Mouse (Mus musculus) naive thymus-derived CD4-positive, alpha-beta T cell, adult 5 months (primary cell): ENCODE data around the gene Copz2. TPM values are rescaled to one million over a fixed set of nuclear protein-coding genes. Genes with fewer than 3 reads are reported as not detected.

Experiments
- polyA plus RNA-seq: library from polyadenylated mRNA; unstranded; fragments of 100-300 nt; shearing (Covaris generic); gene quantifications from one replicate; pipeline ENCODE4 v1.2.1, GENCODE M21; 2017

Copz2 gene
- polyA plus RNA-seq: not detected

DNA sequence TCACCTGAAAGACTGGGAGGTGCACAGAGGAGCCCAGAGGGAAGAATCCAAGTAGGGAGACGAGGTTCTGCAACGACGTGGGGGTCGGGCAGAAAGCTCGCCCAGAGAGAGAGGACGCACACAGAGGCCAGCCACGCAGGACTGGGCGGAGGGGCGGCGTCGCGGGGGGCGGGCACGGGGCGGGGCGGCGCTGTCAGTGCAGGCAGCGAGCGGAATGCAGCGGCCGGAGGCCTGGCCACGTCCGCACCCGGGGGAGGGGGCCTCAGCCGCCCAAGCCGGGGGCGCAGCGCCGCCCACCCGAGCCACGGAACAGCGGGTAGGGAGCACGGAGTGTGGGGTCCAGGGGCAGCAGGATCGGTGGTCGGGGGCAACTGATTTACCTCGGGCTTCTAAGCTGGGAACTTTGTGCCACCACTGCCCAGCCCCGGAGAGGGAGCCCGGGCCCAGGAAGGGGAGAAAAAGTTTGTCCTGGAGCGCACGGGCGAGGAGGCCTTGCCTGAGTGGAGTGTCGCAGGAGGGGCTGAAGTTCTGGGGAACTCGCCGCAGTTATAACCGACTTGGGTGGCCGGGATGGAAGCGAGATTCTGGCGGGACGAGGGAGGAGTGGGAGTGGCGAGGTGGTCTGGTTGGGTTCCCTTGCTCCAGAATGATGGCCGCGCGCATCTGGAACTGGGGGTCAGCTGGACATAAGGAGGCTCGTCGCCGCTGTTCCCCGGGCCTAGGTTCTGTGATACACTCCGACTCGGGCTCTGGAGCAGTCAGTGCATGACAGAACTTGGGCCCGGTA lies at the start of gene Copz2:
Copz2 (plus strand) TSS at position 190 of the 787 bp plus-strand sequence.

DNA sequence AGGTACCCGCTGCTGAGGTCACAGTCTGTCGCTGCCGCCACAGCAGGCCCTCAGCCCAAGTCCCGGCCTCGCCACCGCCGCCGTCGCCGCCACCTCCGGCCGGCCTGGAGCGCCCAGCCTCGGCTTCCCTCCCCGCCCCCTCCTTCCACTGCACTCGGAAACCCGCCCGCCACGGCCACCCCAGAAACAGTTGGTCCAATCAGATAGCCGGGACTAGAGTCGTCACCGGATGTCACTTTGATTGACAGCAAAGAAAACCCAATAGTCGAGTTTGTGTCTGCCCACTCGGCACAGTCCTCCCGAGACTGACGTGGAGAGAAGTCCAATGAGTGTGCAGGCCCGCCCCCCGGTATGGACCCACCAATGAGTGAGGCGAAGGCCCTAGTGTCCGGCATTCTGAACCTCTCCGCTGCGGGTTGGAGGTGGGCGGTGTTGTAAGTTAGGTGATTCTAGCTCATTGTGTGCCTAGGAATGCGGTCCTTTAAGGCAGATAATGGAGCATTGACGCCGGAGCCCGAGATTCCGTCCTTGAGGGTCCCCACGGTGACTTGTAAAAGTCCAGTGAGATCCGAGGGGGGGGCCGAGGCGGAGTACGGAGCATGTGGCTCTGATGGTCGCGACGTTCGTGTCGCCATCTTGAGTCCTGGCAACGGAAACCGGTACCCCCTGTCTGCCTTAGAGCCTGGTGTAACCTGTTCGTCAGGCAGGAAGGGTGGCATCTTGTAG lies 19.7 kb upstream of the Copz2 start, which contains the start of gene Nfe2l1:
Nfe2l1 (minus strand) TSS at position 156 of the 726 bp plus-strand sequence.

Other genes with a start within 250 kb of the Copz2 start
- gene Snx11, start 72.3 kb upstream of the Copz2 start, polyA plus RNA-seq: 13.9 TPM
- 35.9 TPM for gene Cbx1, start 60.7 kb upstream of the Copz2 start, polyA plus RNA-seq
- 53.4 TPM for gene Nfe2l1, start 19.9 kb upstream of the Copz2 start, polyA plus RNA-seq
- gene Cdk5rap3, start 66.6 kb downstream of the Copz2 start, polyA plus RNA-seq: 72.0 TPM
- gene Prr15l, start 78.2 kb downstream of the Copz2 start, polyA plus RNA-seq: not detected
- gene Pnpo, start 94.1 kb downstream of the Copz2 start, polyA plus RNA-seq: 31.8 TPM
- gene Sp2, start 133.1 kb downstream of the Copz2 start, polyA plus RNA-seq: 80.0 TPM
- gene Sp6, start 163.5 kb downstream of the Copz2 start, polyA plus RNA-seq: 1.0 TPM
- 5.6 TPM for gene Scrn2, start 180.1 kb downstream of the Copz2 start, polyA plus RNA-seq
- gene Lrrc46, start 191.5 kb downstream of the Copz2 start, polyA plus RNA-seq: not detected
- gene Mrpl10, start 191.7 kb downstream of the Copz2 start, polyA plus RNA-seq: 37.5 TPM
- 18.4 TPM for gene Osbpl7, start 200.8 kb downstream of the Copz2 start, polyA plus RNA-seq